Mouse (Mus musculus): ENCODE data around the gene Tmc3.

The Tmc3 gene

GRCm38 (mm10) chr7:83639084-83639483 is 54.4 kb downstream of the Tmc3 start:
- no peak for DNase-seq

- no peak for DNase-seq
Observed at GRCm38 (mm10) chr7:83640581-83640980, 55.9 kb downstream of the Tmc3 start.

DNA sequence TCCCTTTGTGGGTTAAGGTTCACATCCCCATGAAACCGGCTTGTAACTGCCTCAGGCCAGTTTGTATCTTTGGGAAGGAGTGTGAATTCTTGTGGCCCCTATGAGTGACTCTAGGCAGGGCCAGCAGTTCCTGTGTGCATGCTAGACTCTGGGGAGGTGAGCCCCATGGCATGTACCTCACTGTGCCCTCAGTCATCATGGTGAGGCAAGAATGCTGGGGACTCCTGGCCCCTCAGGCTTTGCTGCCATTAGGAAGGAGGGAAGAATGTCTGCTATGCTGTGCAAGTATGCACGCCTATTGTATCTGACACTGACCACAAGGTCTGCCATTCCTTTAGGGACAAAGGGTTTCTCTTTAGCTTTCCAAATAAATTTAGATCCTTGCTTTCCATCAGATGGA is 56.4 kb downstream of the Tmc3 start:
- no peak for DNase-seq

DNA sequence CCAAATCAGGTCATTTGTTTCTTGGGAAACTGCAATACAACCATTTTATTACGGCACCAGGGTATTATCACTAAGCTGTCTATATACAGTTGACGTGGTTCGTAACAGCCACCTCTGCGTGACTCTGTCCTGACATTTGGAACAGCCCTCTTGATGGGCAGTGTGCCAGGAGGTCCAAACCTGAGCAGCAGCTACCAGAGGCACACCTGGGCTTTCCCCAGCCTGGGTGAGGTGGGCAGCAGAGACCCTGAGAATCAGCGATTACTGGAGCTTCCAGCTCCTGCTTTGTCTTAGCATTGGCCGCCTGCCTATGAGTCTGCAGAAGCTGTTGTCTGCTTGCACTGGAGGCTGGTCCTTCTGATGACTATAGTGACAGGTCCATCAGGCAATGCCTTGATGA is 58.9 kb downstream of the Tmc3 start:
- no peak for DNase-seq

DNA sequence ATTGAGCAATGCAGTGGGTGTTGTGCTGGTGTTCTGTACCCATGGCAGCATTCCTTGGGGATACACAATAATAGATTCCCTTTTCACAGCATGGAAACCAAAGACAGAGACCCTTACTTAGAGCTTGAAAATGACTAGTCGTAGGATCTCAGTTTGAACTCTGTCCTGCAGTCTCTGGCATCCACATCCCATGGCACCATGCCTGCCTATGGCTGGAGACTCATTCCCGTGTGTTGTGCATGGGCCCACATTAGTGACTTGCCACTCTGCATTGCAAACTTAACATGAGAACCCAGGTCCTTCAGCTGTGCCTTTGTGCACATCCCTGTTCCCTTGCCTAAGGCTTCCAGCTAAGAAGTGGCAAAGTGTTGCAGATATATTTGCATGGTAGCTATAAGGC is 60.0 kb downstream of the Tmc3 start:
- DNase-seq, result no peak

GRCm38 (mm10) chr7:83645476-83645875 is 60.7 kb downstream of the Tmc3 start:
- DNase-seq, result no peak

- DNase-seq, result no peak
Observed at GRCm38 (mm10) chr7:83648807-83649206, 64.1 kb downstream of the Tmc3 start.

- DNase-seq, result no peak
Observed at GRCm38 (mm10) chr7:83650638-83651037, 65.9 kb downstream of the Tmc3 start.

DNA sequence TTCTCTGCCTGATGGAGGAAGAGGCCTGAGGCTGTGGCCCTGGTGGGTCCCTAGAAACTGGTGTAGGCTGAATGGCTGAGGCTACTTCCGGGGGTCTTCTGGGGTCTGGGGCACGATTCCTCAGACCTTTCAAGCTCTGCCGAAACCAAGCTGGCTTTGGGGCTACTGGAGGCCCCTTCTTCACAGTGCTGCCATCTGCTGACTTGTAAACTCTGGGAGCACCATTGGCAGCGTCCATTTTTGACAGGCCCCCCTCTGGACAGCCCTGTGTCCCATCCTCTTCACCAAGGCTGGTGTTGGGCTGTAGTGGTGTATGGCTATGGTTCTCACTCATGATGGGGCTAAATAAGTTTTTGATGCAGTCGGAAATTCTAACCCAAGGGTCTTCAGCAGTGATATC is 67.8 kb downstream of the Tmc3 start:
- peak; percentile 37 to 42 for DNase-seq

- DNase-seq, result peak in 1 of 2 experiments; percentile 41
Observed at GRCm38 (mm10) chr7:83653605-83654051, 68.9 kb downstream of the Tmc3 start.

DNA sequence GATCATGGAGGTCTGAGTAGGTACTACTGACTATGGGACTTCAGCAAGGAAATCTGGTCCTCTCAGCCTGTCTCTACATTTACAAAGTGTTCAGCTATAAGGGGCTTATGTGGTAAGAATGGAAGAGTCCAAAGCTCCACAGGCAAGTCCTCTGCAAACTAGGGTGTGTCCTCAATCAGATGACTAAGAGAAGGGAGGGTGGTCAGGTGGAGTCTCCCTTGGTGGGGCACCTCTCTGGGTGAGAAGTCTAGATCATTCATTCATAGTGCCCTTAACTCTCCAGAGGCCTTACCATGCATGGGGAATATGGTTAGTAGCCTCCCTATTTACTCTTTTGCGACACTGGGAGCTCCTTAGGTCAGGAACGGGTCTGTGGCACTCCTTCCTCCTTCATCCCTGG is 69.5 kb downstream of the Tmc3 start:
- peak in 1 of 2 experiments; percentile 33 for DNase-seq

- peak; percentile 79 to 89 for DNase-seq
Observed at GRCm38 (mm10) chr7:83654938-83655630, 70.4 kb downstream of the Tmc3 start.

DNA sequence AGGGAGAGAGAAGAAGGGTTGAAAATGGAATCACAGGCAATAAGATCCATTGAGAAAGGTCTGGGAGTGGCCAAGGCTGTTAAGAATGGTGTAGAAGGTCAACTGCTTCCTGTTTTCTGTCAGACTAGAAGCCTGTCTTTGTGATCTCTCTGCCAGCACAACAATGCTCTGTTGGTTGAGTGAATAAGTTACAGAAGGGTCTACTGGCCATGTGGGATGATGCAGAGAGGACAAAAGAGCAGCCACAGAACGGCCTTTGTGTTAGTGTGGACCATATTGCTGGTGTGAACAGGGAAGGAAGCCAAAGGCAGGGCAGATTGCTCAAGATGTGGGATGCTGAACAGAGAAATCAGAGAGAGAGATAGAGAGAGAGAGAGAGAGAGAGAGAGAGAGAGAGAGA is 74.0 kb downstream of the Tmc3 start:
- DNase-seq, result no peak

GRCm38 (mm10) chr7:83659159-83660065 is 74.7 kb downstream of the Tmc3 start:
- peak; percentile 69 to 77 for DNase-seq

GRCm38 (mm10) chr7:83660273-83660691 is 75.6 kb downstream of the Tmc3 start:
- DNase-seq, result peak; percentile 80 to 87

DNA sequence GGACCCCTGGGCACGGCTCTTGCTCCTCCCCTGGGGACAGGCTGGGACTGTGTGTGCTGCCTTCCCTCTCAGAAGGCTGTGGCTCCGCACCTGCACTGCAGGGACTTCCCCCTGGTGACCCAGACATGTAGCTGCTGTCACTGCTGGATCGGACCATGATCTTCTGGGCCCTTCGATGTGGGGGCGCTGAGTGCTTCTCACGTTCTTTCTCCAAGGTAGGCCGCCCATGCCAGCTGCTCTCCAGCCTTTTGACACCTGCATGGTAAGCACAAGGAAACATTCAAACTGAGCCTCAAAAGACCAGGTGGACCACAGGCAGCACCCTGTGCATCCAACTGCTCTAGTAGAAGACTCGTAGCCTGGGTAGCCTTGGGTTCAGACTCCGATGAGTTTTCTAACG is 76.3 kb downstream of the Tmc3 start:
- DNase-seq, result peak; percentile 75 to 84

DNA sequence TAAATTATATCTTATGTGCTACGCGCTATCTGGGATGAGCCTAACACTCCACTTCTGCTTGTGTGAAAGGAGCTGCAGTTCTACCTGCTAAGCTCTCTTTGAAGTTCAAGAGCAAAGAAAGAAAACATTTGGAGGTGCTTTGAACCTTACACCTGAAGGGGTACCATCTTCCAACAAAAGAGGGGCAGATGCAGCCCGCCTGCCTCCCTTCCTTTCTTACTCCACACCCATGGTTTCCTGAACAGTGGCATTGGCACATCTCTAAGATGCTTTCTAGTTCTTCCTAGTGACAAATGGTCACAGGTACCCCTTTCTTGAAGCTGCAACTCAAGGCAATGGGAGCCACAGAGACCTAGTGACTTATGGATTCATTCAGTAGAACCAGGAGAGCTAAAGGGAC is 77.0 kb downstream of the Tmc3 start:
- DNase-seq, result peak in 1 of 2 experiments; percentile 58

GRCm38 (mm10) chr7:83662711-83663375 is 78.1 kb downstream of the Tmc3 start:
- no peak for DNase-seq

GRCm38 (mm10) chr7:83666087-83666595 is 81.4 kb downstream of the Tmc3 start:
- DNase-seq, result no peak

GRCm38 (mm10) chr7:83667936-83668645 is 83.4 kb downstream of the Tmc3 start:
- no peak for DNase-seq

GRCm38 (mm10) chr7:83668724-83669123 is 84.0 kb downstream of the Tmc3 start:
- peak in 1 of 2 experiments; percentile 47 for DNase-seq

GRCm38 (mm10) chr7:83671573-83671972 is 86.8 kb downstream of the Tmc3 start:
- DNase-seq, result no peak

Measured in thymus, postnatal 36 days (tissue).